8 mouse cellular contexts compared by ENCODE assay signal in genomic region chr11:115603476-115604303, GRCm38 (mm10). TPM values are rescaled to one million over a fixed set of nuclear protein-coding genes. Genes with fewer than 3 reads are reported as not detected.
A peak's percentile ranks its signal among the peaks of the same experiment; 100 is the strongest.
DNase-seq lines count a peak whose midpoint lies in the region; ATAC-seq and TF ChIP-seq lines count a peak whose summit lies in the region.

Gene Mrps7, plus strand, starts transcription at chr11:115603925.
Gene Gga3, minus strand, starts transcription at chr11:115604051.

- TF ChIP-seq CTCF in bone marrow, adult 2 months (IDR thresholded peaks at IDR 0.05; ENCODE audit: control insufficient read depth, insufficient read depth, low read length): no peak; the same call in 1 of the 2 replicates

- peaks cover 9% of the 10 kb centered on the region for H3K4me1 ChIP-seq in bone marrow, adult 2 months (ENCODE audit: control insufficient read depth, insufficient read depth, low read length)
- peaks cover 33% of the 10 kb centered on the region for H3K4me1 ChIP-seq in embryonic facial prominence, embryonic 15.5 days
- H3K4me1 ChIP-seq in kidney, embryonic 14.5 days (ENCODE audit: control insufficient read depth, insufficient read depth, low read length): peaks cover 19% of the 10 kb centered on the region
- peaks cover 31% of the 10 kb centered on the region for H3K4me1 ChIP-seq in limb, embryonic 15.5 days

- under 1% methylated on average over 93 of the region's 93 CpGs for WGBS in bone marrow, adult 2 months
- under 1% methylated on average over 87 of the region's 93 CpGs for whole genome bisulfite sequencing in embryonic facial prominence, embryonic 15.5 days
- under 1% methylated on average over 87 of the region's 93 CpGs for WGBS in kidney, embryonic 14.5 days
- under 1% methylated on average over 85 of the region's 93 CpGs for whole genome bisulfite sequencing in limb, embryonic 15.5 days

- H3K4me2 ChIP-seq in embryonic facial prominence, embryonic 15.5 days (replicated peaks): peak within 1 kb of the TSS; percentile 90
- H3K4me2 ChIP-seq in kidney, embryonic 14.5 days (replicated peaks; ENCODE audit: low read depth, low read length): peak within 1 kb of the TSS; percentile 92
- peak within 1 kb of the TSS; percentile 89 for H3K4me2 ChIP-seq in limb, embryonic 15.5 days

- H3K27ac ChIP-seq in bone marrow, adult 2 months (ENCODE audit: control insufficient read depth, insufficient read depth, low read depth, low read length, poor library complexity): peak within 1 kb of the TSS; percentile 96
- peak within 1 kb of the TSS; percentile 95 for H3K27ac ChIP-seq in embryonic facial prominence, embryonic 15.5 days (replicated peaks)
- peak within 1 kb of the TSS; percentile 91 for H3K27ac ChIP-seq in kidney, embryonic 14.5 days (ENCODE audit: low read depth, low read length)
- peak within 1 kb of the TSS; percentile 92 for H3K27ac ChIP-seq in limb, embryonic 15.5 days

- H3K9me3 ChIP-seq in embryonic facial prominence, embryonic 15.5 days (replicated peaks): no peaks in the 10 kb centered on the region
- no peaks in the 10 kb centered on the region for H3K9me3 ChIP-seq in kidney, embryonic 14.5 days (ENCODE audit: control insufficient read depth, low read length)
- H3K9me3 ChIP-seq in limb, embryonic 15.5 days: no peaks in the 10 kb centered on the region

- H3K36me3 ChIP-seq in embryonic facial prominence, embryonic 15.5 days: peaks cover 33% of the 10 kb centered on the region
- H3K36me3 ChIP-seq in kidney, embryonic 14.5 days (ENCODE audit: control insufficient read depth, insufficient read depth, low read length): peaks cover 36% of the 10 kb centered on the region
- H3K36me3 ChIP-seq in limb, embryonic 15.5 days: peaks cover 41% of the 10 kb centered on the region

- peak; percentile 89 for DNase-seq in 416B (ENCODE audit: low read depth)
- DNase-seq in heart, adult 9 months (ENCODE audit: low spot score in 2 of 2): peak; percentile 93 to 94
- peak; percentile 80 to 90 for DNase-seq in monocyte, adult 2 months (ENCODE audit: low read depth in 1 of 2, low spot score in 2 of 2)
- DNase-seq in spleen, postnatal 36 days (ENCODE audit: low spot score in 2 of 2): peak; percentile 93

- peak; percentile 95 for ATAC-seq in embryonic facial prominence, embryonic 15.5 days (ENCODE audit: insufficient number of reproducible peaks, low FRiP score, low TSS enrichment, low read depth)
- ATAC-seq in kidney, embryonic 14.5 days (ENCODE audit: low FRiP score, low TSS enrichment): peak; percentile 96
- peak; percentile 96 for ATAC-seq in limb, embryonic 15.5 days (ENCODE audit: insufficient number of reproducible peaks, low FRiP score, low TSS enrichment, low read depth)

- H3K4me3 ChIP-seq in bone marrow, adult 2 months (replicated peaks; ENCODE audit: control insufficient read depth, low read depth, low read length): peak within 1 kb of the TSS; percentile 98
- H3K4me3 ChIP-seq in embryonic facial prominence, embryonic 15.5 days (replicated peaks): peak within 1 kb of the TSS; percentile 99
- peak within 1 kb of the TSS; percentile 92 for H3K4me3 ChIP-seq in kidney, embryonic 14.5 days (ENCODE audit: low read length)
- peak within 1 kb of the TSS; percentile 98 for H3K4me3 ChIP-seq in limb, embryonic 15.5 days

- TF ChIP-seq POLR2A in bone marrow, adult 2 months (IDR thresholded peaks at IDR 0.05; ENCODE audit: borderline replicate concordance, control insufficient read depth, low read depth, low read length): peak; percentile 67

- H3K9ac ChIP-seq in embryonic facial prominence, embryonic 15.5 days: peak within 1 kb of the TSS; percentile 90
- peak within 1 kb of the TSS; percentile 98 for H3K9ac ChIP-seq in kidney, embryonic 14.5 days (ENCODE audit: low read depth, low read length)
- peak within 1 kb of the TSS; percentile 99 for H3K9ac ChIP-seq in limb, embryonic 15.5 days

- H3K27me3 ChIP-seq in embryonic facial prominence, embryonic 15.5 days: no peaks in the 10 kb centered on the region
- H3K27me3 ChIP-seq in kidney, embryonic 14.5 days (ENCODE audit: control insufficient read depth, insufficient read depth, low read length): no peaks in the 10 kb centered on the region
- no peaks in the 10 kb centered on the region for H3K27me3 ChIP-seq in limb, embryonic 15.5 days

RNA-seq across cellular contexts. Expression of gene Mrps7, which starts in this region (rescaled TPM):
- 19.3 and 26.7 TPM in 2 replicates for polyA plus RNA-seq in bone marrow, adult 2 months (2011; ENCODE audit: insufficient read depth, insufficient read length, low replicate concordance, missing spikeins)
- 82.4 and 83.4 TPM in 2 replicates for polyA plus RNA-seq in embryonic facial prominence, embryonic 15.5 days (2015; fragmentation: Nextera tagmentation; extraction: Ambion mirVana)
- polyA plus RNA-seq in kidney, embryonic 14.5 days (2014; fragmentation: Nextera tagmentation; extraction: Ambion mirVana): 99.7 and 100 TPM in 2 replicates
- polyA plus RNA-seq in limb, embryonic 15.5 days (2015; fragmentation: Nextera tagmentation; extraction: Ambion mirVana): 88.2 and 90.9 TPM in 2 replicates

RNA-seq across cellular contexts. Expression of gene Gga3, which starts in this region (rescaled TPM):
- 41.5 and 69.6 TPM in 2 replicates for polyA plus RNA-seq in bone marrow, adult 2 months (2011; ENCODE audit: insufficient read depth, insufficient read length, low replicate concordance, missing spikeins)
- 20.1 and 20.3 TPM in 2 replicates for polyA plus RNA-seq in embryonic facial prominence, embryonic 15.5 days (2015; fragmentation: Nextera tagmentation; extraction: Ambion mirVana)
- 14.4 and 22.7 TPM in 2 replicates for polyA plus RNA-seq in kidney, embryonic 14.5 days (2014; fragmentation: Nextera tagmentation; extraction: Ambion mirVana)
- polyA plus RNA-seq in limb, embryonic 15.5 days (2015; fragmentation: Nextera tagmentation; extraction: Ambion mirVana): 17.5 and 18.0 TPM in 2 replicates

Comparison
In these comparisons a context has a peak if more than half of its experiments do, and no peak if none do; other contexts are left out.
1. Peak in every context shown above with its lines: DNase-seq, ATAC-seq, H3K4me3 ChIP-seq and H3K27ac ChIP-seq.